Mouse (Mus musculus) heart, embryonic 15.5 days (tissue): ENCODE measurements around the gene Elp4. TPM values are rescaled to one million over a fixed set of nuclear protein-coding genes. Genes with fewer than 3 reads are reported as not detected.

Experiments
- ATAC-seq: fragments of 200-750 bp; cut with Nextera tagmentation; replicated peaks from 2 replicates; pipeline ENCODE4 v1.8.0; 2017; ENCODE audit warnings: low read depth, moderate TSS enrichment; ENCODE audit not compliant: insufficient number of reproducible peaks, insufficient read depth, low FRiP score
- H3K27ac ChIP-seq: fragments of 300-500 bp; sonication (generic); 2 replicates; pipeline ENCODE4 v1.5.1; 2015; ENCODE audit warnings: mild to moderate bottlenecking, inconsistent platforms
- H3K27me3 ChIP-seq: fragments of 300-500 bp; sonication (generic); 2 replicates; pipeline ENCODE4 v1.6.1; 2015; ENCODE audit warnings: inconsistent platforms
- H3K36me3 ChIP-seq: fragments of 300-500 bp; sonication (generic); 2 replicates; pipeline ENCODE4 v1.6.1; 2015; ENCODE audit warnings: mild to moderate bottlenecking, inconsistent platforms
- H3K4me1 ChIP-seq: fragments of 300-500 bp; sonication (generic); replicated peaks from 2 replicates; pipeline ENCODE4 v1.6.1; 2015; ENCODE audit warnings: inconsistent platforms
- H3K4me2 ChIP-seq: fragments of 300-500 bp; sonication (generic); 2 replicates; pipeline ENCODE4 v1.6.1; 2015; ENCODE audit warnings: inconsistent platforms, mild to moderate bottlenecking, moderate library complexity
- H3K4me3 ChIP-seq: fragments of 300-500 bp; sonication (generic); 2 replicates; pipeline ENCODE4 v1.5.1; 2015; ENCODE audit warnings: mild to moderate bottlenecking, inconsistent platforms
- H3K9ac ChIP-seq: fragments of 300-500 bp; sonication (generic); 2 replicates; pipeline ENCODE4 v1.6.1; 2015; ENCODE audit warnings: mild to moderate bottlenecking, inconsistent platforms
- H3K9me3 ChIP-seq: fragments of 300-500 bp; sonication (generic); replicated peaks from 2 replicates; pipeline ENCODE4 v1.6.1; 2016; ENCODE audit warnings: inconsistent platforms
- WGBS: fragments of 180-500 bp; shearing (Covaris S2); methylation state at CpG from one replicate; pipeline ENCODE4 v1.1.7; 2015; ENCODE audit warnings: mixed read lengths; 5-methylcytosine and 5-hydroxymethylcytosine counted together
- polyA plus RNA-seq: library from polyadenylated mRNA; unstranded; fragments of >200 nt; fragmentation: Nextera tagmentation; extraction: Ambion mirVana; gene quantifications from 2 replicates; pipeline ENCODE4 v1.2.1, GENCODE M21; 2015

The Elp4 gene
- polyA plus RNA-seq, 1 experiment from 2014 or later: 19.0 TPM

DNA sequence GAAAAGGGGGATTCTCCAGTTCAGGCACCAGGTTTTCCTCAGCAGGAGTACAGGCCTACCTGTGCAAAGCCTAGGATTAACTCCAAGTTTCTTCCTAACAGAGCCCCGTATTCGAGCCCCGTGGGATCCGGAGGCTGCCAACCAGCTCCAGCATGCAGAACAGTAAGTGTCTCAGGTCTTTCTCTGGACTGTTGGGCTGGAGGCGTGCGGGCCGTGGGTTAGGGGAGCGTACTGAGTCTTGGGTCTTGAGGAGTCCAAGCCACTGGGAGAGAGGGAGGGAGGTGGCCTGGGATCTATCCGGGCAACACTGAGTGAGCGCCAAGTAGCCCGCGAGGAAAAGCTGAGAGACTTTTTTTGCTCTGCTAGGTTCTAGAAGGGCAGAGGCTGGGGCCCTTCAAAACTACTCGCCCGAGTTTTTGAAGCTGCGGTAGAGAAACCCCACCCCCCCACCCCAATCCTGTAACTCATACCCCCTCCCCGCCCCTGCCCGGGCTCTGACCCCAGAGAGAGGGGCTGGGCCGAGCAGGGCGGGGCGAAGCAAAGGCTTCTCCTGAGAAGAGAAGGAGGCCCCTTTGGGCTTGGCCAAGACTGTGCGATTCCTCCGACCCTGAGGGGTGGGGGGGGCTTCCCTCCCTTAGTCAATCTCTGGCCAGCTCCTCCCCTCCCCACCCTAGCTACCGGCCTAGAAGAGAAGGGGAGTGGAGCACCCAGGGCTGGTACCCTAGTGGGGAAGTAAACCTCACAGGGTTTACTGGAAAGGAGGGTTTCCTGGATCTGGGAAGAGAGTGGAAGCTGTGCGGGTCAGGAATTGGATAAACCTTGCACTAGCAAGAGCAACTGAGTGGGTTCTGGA is 224.0 kb downstream of the Elp4 start:
- no peaks in the 10 kb centered on the region for H3K36me3 ChIP-seq
- WGBS: 3% methylated on average over 22 of the region's 24 CpGs
- ATAC-seq: 0 out of 2 replicates have a peak, but pooled peaks have one; percentile 25
- H3K4me2 ChIP-seq: no peak overlapping the region
- H3K9ac ChIP-seq: no peak overlapping the region
- H3K4me1 ChIP-seq: peaks cover 17% of the 10 kb centered on the region
- H3K27ac ChIP-seq: no peak overlapping the region
- H3K9me3 ChIP-seq: no peaks in the 10 kb centered on the region
- no peak overlapping the region for H3K4me3 ChIP-seq
- peaks cover 93% of the 10 kb centered on the region for H3K27me3 ChIP-seq

DNA sequence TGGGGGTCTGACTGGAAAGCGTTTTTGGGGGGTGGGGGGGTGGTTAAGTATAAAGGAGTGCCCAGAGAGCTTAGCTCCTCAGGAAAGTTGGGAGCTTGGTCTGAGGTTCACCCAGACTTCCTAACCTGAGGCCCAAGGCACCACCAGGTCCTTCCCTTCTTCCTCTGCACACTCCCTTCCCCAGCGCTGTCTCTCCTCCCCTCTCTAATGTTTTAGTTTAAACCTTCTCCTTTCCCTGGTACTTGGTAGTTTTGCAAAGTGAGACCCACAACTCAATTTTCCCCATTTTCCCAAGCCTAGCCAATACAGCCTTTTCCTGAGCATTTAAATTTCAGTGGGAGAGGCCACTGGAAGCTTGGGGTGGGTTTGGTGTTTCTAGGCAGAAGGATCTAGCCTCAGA is 225.0 kb downstream of the Elp4 start:
- Histone ChIP-seq H3K36me3 (no peaks in the 10 kb centered on the region), H3K9me3 (no peaks in the 10 kb centered on the region), H3K27ac (no peak overlapping the region), H3K27me3 (peaks cover 95% of the 10 kb centered on the region), H3K9ac (no peak overlapping the region), H3K4me3 (no peak overlapping the region), H3K4me1 (peaks cover 27% of the 10 kb centered on the region), H3K4me2 (no peak overlapping the region)
- ATAC-seq: no peak
- 3% methylated on average over 2 of the region's 2 CpGs for WGBS

GRCm38 (mm10) chr2:105678880-105679321 is 225.5 kb downstream of the Elp4 start:
- H3K9ac ChIP-seq: no peak overlapping the region
- no peak overlapping the region for H3K4me2 ChIP-seq
- H3K36me3 ChIP-seq: no peaks in the 10 kb centered on the region
- H3K4me1 ChIP-seq: peaks cover 32% of the 10 kb centered on the region
- 4% methylated on average over 7 of the region's 7 CpGs for WGBS
- H3K27me3 ChIP-seq: peaks cover 95% of the 10 kb centered on the region
- no peak overlapping the region for H3K4me3 ChIP-seq
- no peak for ATAC-seq
- no peaks in the 10 kb centered on the region for H3K9me3 ChIP-seq
- no peak overlapping the region for H3K27ac ChIP-seq

GRCm38 (mm10) chr2:105678306-105678705 is 226.1 kb downstream of the Elp4 start:
- H3K27ac ChIP-seq: no peak overlapping the region
- WGBS: 10% methylated on average over 4 of the region's 4 CpGs
- no peak for ATAC-seq
- H3K27me3 ChIP-seq: peaks cover 97% of the 10 kb centered on the region
- no peaks in the 10 kb centered on the region for H3K9me3 ChIP-seq
- H3K36me3 ChIP-seq: no peaks in the 10 kb centered on the region
- no peak overlapping the region for H3K9ac ChIP-seq
- H3K4me3 ChIP-seq: no peak overlapping the region
- H3K4me2 ChIP-seq: no peak overlapping the region
- H3K4me1 ChIP-seq: peaks cover 37% of the 10 kb centered on the region

DNA sequence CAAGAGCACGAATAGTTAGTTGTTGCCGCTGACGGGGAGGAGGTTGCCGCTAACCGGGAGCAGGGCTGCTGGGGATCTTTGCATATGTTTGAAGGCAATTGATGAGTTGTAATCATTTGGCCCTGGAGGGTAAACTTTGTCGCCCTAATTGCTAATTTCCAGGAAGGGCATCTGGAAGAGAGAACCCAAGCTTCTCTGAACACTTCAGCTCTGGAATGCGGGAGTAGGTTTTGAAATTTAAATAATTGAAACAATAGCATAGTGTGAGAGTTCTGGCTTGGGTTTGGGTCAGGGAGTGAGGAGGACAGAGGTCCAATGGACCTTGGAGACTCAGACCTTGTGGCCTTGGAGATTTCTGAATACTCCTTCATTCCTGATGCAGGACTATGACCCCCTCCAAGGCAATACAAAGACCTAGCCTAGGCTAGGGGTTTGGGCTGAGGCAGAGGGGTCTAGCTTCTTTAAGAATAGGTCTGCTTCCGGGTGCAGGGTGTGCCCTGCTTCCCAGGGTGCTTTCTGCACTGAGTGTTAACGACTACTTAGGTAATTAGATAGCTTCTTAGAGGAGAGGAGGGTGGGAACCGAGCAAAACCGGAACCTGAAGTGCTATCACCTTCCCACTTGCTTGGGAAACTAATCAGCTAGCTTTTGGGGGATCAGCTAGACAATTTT is 226.8 kb downstream of the Elp4 start:
- Histone ChIP-seq H3K36me3 (no peaks in the 10 kb centered on the region), H3K9ac (no peak overlapping the region), H3K27me3 (peaks cover 97% of the 10 kb centered on the region), H3K4me3 (no peak overlapping the region), H3K27ac (no peak overlapping the region), H3K9me3 (no peaks in the 10 kb centered on the region), H3K4me2 (no peak overlapping the region), H3K4me1 (peaks cover 38% of the 10 kb centered on the region)
- ATAC-seq: no peak
- WGBS: under 1% methylated on average over 11 of the region's 11 CpGs

DNA sequence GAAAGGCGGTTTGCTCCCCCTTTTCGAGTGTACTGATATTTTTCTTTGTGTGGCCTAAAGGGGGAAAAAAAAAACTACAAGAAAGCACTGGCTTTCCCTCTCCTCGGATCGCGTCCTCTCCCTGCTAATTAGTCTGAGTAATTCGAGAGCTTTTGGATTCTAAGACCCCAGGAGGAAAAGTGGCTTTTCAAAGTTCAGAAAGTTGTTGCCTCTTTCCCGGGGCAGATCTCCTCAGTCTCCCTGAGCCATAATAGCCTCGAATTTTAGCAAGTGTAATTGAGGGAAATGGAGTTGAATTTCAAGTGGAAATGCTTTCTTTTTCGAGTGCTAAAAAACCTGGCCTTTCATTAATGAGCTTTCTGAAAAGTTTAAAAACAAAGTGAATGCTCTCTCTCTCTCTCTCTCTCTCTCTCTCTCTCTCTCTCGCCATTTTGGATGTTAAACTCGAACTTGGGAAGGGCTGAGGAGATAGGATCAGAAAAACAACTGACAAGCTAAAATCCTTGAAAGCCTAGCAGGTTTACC is 227.4 kb downstream of the Elp4 start:
- H3K36me3 ChIP-seq: no peaks in the 10 kb centered on the region
- peaks cover 97% of the 10 kb centered on the region for H3K27me3 ChIP-seq
- no peak for ATAC-seq
- 2% methylated on average over 11 of the region's 11 CpGs for WGBS
- H3K4me1 ChIP-seq: peaks cover 38% of the 10 kb centered on the region
- H3K9ac ChIP-seq: no peak overlapping the region
- no peak overlapping the region for H3K4me2 ChIP-seq
- H3K27ac ChIP-seq: no peak overlapping the region
- no peaks in the 10 kb centered on the region for H3K9me3 ChIP-seq
- peak overlapping the region; percentile 42; the same call in 1 of the 2 replicates for H3K4me3 ChIP-seq

GRCm38 (mm10) chr2:105676080-105676908 is 228.1 kb downstream of the Elp4 start:
- H3K4me1 ChIP-seq: peaks cover 36% of the 10 kb centered on the region
- peak overlapping the region; percentile 74 for H3K4me2 ChIP-seq
- 0 out of 2 replicates have a peak, but pooled peaks have one; percentile 21 for ATAC-seq
- no peak overlapping the region for H3K27ac ChIP-seq
- H3K9ac ChIP-seq: no peak overlapping the region
- peak overlapping the region; percentile 42 for H3K4me3 ChIP-seq
- H3K9me3 ChIP-seq: no peaks in the 10 kb centered on the region
- H3K27me3 ChIP-seq: peaks cover 97% of the 10 kb centered on the region
- no peaks in the 10 kb centered on the region for H3K36me3 ChIP-seq
- under 1% methylated on average over 77 of the region's 77 CpGs for WGBS

GRCm38 (mm10) chr2:105675730-105676079 is 228.7 kb downstream of the Elp4 start:
- 2% methylated on average over 11 of the region's 11 CpGs for WGBS
- H3K9me3 ChIP-seq: no peaks in the 10 kb centered on the region
- no peak overlapping the region for H3K27ac ChIP-seq
- peak overlapping the region; percentile 74 for H3K4me2 ChIP-seq
- peaks cover 97% of the 10 kb centered on the region for H3K27me3 ChIP-seq
- no peak overlapping the region for H3K9ac ChIP-seq
- ATAC-seq: no peak
- H3K4me1 ChIP-seq: peaks cover 36% of the 10 kb centered on the region
- no peaks in the 10 kb centered on the region for H3K36me3 ChIP-seq
- peak overlapping the region; percentile 42 for H3K4me3 ChIP-seq

DNA sequence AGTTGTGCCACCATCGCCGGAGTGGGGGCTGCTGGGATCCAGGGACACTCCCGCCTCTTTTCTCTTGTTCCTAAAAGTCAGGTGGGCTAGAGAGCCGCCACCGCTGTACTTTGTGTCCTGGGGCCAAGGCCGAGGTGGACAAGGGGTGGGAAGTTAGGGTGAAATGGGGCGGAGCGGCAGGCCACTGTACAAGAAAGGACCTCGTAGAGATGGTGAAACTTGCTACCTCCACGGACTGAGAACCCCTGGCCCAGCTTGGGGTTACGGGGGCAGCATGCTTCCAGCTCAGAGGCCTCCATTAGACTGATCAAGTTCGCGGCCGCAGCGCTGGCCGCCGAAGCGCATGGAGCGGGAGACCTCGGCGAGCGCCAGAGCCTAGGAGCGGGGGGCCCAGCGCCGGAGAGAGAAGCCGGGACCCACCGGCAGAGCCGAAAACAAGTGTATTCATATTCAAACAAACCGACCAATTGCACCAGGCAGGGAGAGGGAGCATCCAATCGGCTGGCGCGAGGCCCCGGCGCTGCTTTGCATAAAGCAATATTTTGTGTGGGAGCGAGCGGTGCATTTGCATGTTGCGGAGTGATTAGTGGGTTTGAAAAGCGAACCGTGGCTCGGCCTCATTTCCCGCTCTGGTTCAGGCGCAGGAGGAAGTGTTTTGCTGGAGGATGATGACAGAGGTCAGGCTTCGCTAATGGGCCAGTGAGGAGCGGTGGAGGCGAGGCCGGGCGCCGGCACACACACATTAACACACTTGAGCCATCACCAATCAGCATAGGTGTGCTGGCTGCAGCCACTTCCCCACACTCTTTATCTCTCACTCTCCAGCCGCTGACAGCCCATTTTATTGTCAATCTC is 229.3 kb downstream of the Elp4 start:
- Histone ChIP-seq H3K27ac (no peak overlapping the region), H3K9ac (0 out of 2 replicates have a peak overlapping the region, but pooled peaks have one; percentile 9), H3K4me2 (peak overlapping the region; percentile 74), H3K4me1 (peaks cover 36% of the 10 kb centered on the region), H3K27me3 (peaks cover 97% of the 10 kb centered on the region), H3K36me3 (no peaks in the 10 kb centered on the region), H3K4me3 (peak overlapping the region; percentile 42), H3K9me3 (no peaks in the 10 kb centered on the region)
- under 1% methylated on average over 49 of the region's 49 CpGs for WGBS
- peak; percentile 50 for ATAC-seq
